Mouse (Mus musculus): ENCODE measurements around the gene Mipol1. TPM values are rescaled to one million over a fixed set of nuclear protein-coding genes. Genes with fewer than 3 reads are reported as not detected.
"Not testable (repeated sequence)": the region's sequence is repeated elsewhere in the genome, so short reads cannot be mapped to it uniquely, and the experiment has no call there.

The Mipol1 gene
- total RNA-seq, 2 experiments from 2014 or later: 4.8 to 7.3 TPM

GRCm38 (mm10) chr12:57401126-57401525 is 170.9 kb downstream of the Mipol1 start:
- intact Hi-C loops (cut with DNase I): no loop called here

GRCm38 (mm10) chr12:57402360-57402759 is 172.1 kb downstream of the Mipol1 start:
- no peak for DNase-seq (ENCODE audit: low spot score in 2 of 2)
- intact Hi-C loops (cut with DNase I): no loop called here

More at GRCm38 (mm10) chr12:57401126-57401525, 170.9 kb downstream of the Mipol1 start:
- DNase-seq (ENCODE audit: low spot score in 2 of 2): no peak

GRCm38 (mm10) chr12:57409976-57410375 is 179.7 kb downstream of the Mipol1 start:
- DNase-seq (ENCODE audit: low spot score in 2 of 2): no peak
- intact Hi-C loops (cut with DNase I): no loop called here

GRCm38 (mm10) chr12:57413833-57414232 is 183.6 kb downstream of the Mipol1 start:
- DNase-seq (ENCODE audit: low spot score in 2 of 2): no peak
- intact Hi-C loops (cut with DNase I): no loop called here

- no peak for DNase-seq (ENCODE audit: low spot score in 2 of 2)
- intact Hi-C loops (cut with DNase I): no loop called here
Measured at GRCm38 (mm10) chr12:57424902-57425301, 194.7 kb downstream of the Mipol1 start.

GRCm38 (mm10) chr12:57428243-57428642 is 198.0 kb downstream of the Mipol1 start:
- DNase-seq (ENCODE audit: low spot score in 2 of 2): no peak
- intact Hi-C loops (cut with DNase I): no loop called here

- intact Hi-C loops (cut with DNase I): no loop called here
- no peak for DNase-seq (ENCODE audit: low spot score in 2 of 2)
Measured at GRCm38 (mm10) chr12:57428767-57429166, 198.5 kb downstream of the Mipol1 start.

- DNase-seq (ENCODE audit: low spot score in 2 of 2); intact Hi-C loops (cut with DNase I): not testable (repeated sequence)
Measured at GRCm38 (mm10) chr12:57436939-57437659, 206.9 kb downstream of the Mipol1 start.

GRCm38 (mm10) chr12:57444281-57444903 is 214.2 kb downstream of the Mipol1 start:
- DNase-seq (ENCODE audit: low spot score in 2 of 2): no peak
- intact Hi-C loops (cut with DNase I): no loop called here

- no peak for DNase-seq (ENCODE audit: low spot score in 2 of 2)
- intact Hi-C loops (cut with DNase I): no loop called here
Measured at GRCm38 (mm10) chr12:57447331-57447730, 217.1 kb downstream of the Mipol1 start.

GRCm38 (mm10) chr12:57449299-57449698 is 219.1 kb downstream of the Mipol1 start:
- intact Hi-C loops (cut with DNase I): no loop called here
- DNase-seq (ENCODE audit: low spot score in 2 of 2): no peak

GRCm38 (mm10) chr12:57450017-57450583 is 219.9 kb downstream of the Mipol1 start:
- intact Hi-C loops (cut with DNase I): no loop called here
- no peak for DNase-seq (ENCODE audit: low spot score in 2 of 2)

- no peak for DNase-seq (ENCODE audit: low spot score in 2 of 2)
- intact Hi-C loops (cut with DNase I): no loop called here
Measured at GRCm38 (mm10) chr12:57456911-57457310, 226.7 kb downstream of the Mipol1 start.

GRCm38 (mm10) chr12:57457339-57457738 is 227.1 kb downstream of the Mipol1 start:
- intact Hi-C loops (cut with DNase I): no loop called here
- no peak for DNase-seq (ENCODE audit: low spot score in 2 of 2)

GRCm38 (mm10) chr12:57464520-57465334 is 234.5 kb downstream of the Mipol1 start:
- intact Hi-C loops (cut with DNase I): no loop called here
- no peak for DNase-seq (ENCODE audit: low spot score in 2 of 2)

GRCm38 (mm10) chr12:57471786-57472185 is 241.6 kb downstream of the Mipol1 start:
- intact Hi-C loops (cut with DNase I): no loop called here
- DNase-seq (ENCODE audit: low spot score in 2 of 2): no peak

GRCm38 (mm10) chr12:57476876-57477275 is 246.6 kb downstream of the Mipol1 start:
- no peak for DNase-seq (ENCODE audit: low spot score in 2 of 2)
- intact Hi-C loops (cut with DNase I): no loop called here

GRCm38 (mm10) chr12:57481823-57482222 is 251.6 kb downstream of the Mipol1 start:
- no peak for DNase-seq (ENCODE audit: low spot score in 2 of 2)
- intact Hi-C loops (cut with DNase I): no loop called here

- intact Hi-C loops (cut with DNase I): no loop called here
- no peak for DNase-seq (ENCODE audit: low spot score in 2 of 2)
Measured at GRCm38 (mm10) chr12:57496347-57497119, 266.3 kb downstream of the Mipol1 start.
